Comparison of ENCODE assay signal across 33 mouse cellular contexts in genomic region chr5:150576832-150577231, GRCm38 (mm10). TPM values are rescaled to one million over a fixed set of nuclear protein-coding genes. Genes with fewer than 3 reads are reported as not detected.
A peak's percentile ranks its signal among the peaks of the same experiment; 100 is the strongest.
DNase-seq lines count a peak whose midpoint lies in the region; ATAC-seq and TF ChIP-seq lines count a peak whose summit lies in the region.
"Had no signal": no experiment of that assay in that cellular context is flagged by ENCODE, and none has a peak within 500 bp of the region (broad histone marks: within the 10 kb centered on the region; RNA-seq: fewer than 3 reads in every experiment).

No protein-coding gene starts in this region.

- H3K4me1 ChIP-seq in liver, embryonic 12.5 days = peaks cover 54% of the 10 kb centered on the region
- H3K4me1 ChIP-seq in liver, postnatal 0 days (ENCODE audit: insufficient read depth) = peaks cover 42% of the 10 kb centered on the region
- H3K4me1 ChIP-seq: embryonic facial prominence, embryonic 12.5 days; embryonic facial prominence, embryonic 15.5 days; heart, embryonic 10.5 days had no signal

- H3K36me3 ChIP-seq in liver, embryonic 12.5 days = peaks cover 31% of the 10 kb centered on the region
- H3K36me3 ChIP-seq in liver, postnatal 0 days (replicated peaks; ENCODE audit: insufficient read depth, low read length) = peaks cover 17% of the 10 kb centered on the region
- H3K36me3 ChIP-seq: embryonic facial prominence, embryonic 15.5 days had no signal

- no peaks in the 10 kb centered on the region for H3K27me3 ChIP-seq in liver, embryonic 12.5 days (replicated peaks)
- no peaks in the 10 kb centered on the region for H3K27me3 ChIP-seq in liver, postnatal 0 days (ENCODE audit: insufficient read depth, low read length)
- H3K27me3 ChIP-seq: embryonic facial prominence, embryonic 12.5 days; embryonic facial prominence, embryonic 15.5 days; heart, embryonic 13.5 days had no signal

- no peak overlapping the region for H3K4me2 ChIP-seq in liver, embryonic 12.5 days
- H3K4me2 ChIP-seq in liver, postnatal 0 days (ENCODE audit: low read depth, low read length) = no peak overlapping the region
- H3K4me2 ChIP-seq: embryonic facial prominence, embryonic 12.5 days; embryonic facial prominence, embryonic 15.5 days; heart, embryonic 13.5 days; hindbrain, embryonic 14.5 days had no signal

- H3K4me3 ChIP-seq in liver, embryonic 12.5 days = no peak overlapping the region
- H3K4me3 ChIP-seq in liver, postnatal 0 days (ENCODE audit: low read depth, low read length) = no peak overlapping the region
- H3K4me3 ChIP-seq: embryonic facial prominence, embryonic 12.5 days; embryonic facial prominence, embryonic 15.5 days; gastrocnemius, adult 2 months; heart, embryonic 10.5 days; heart, embryonic 13.5 days had no signal

- WGBS in liver, embryonic 12.5 days (ENCODE audit: insufficient replicate concordance) = 81% methylated on average over 11 of the region's 11 CpGs
- WGBS in liver, postnatal 0 days (ENCODE audit: insufficient replicate concordance) = 87% methylated on average over 11 of the region's 11 CpGs

- no peaks in the 10 kb centered on the region for H3K9me3 ChIP-seq in liver, embryonic 12.5 days (replicated peaks)
- no peaks in the 10 kb centered on the region for H3K9me3 ChIP-seq in liver, postnatal 0 days (ENCODE audit: low read length)
- H3K9me3 ChIP-seq: embryonic facial prominence, embryonic 12.5 days; embryonic facial prominence, embryonic 15.5 days; heart, embryonic 10.5 days; heart, embryonic 13.5 days had no signal

- no peak for ATAC-seq in liver, embryonic 12.5 days
- no peak for ATAC-seq in liver, postnatal 0 days
- ATAC-seq: activated CD4-positive, CD25-positive, alpha-beta regulatory T cell, adult 4 months; forebrain, embryonic 14.5 days; forebrain, postnatal 0 days; hindbrain, postnatal 0 days; inflammation-experienced regulatory T-cells, adult 6 months had no signal

- H3K27ac ChIP-seq in liver, embryonic 12.5 days = peak overlapping the region; percentile 94
- no peak overlapping the region for H3K27ac ChIP-seq in liver, postnatal 0 days (ENCODE audit: low read depth)
- H3K27ac ChIP-seq: embryonic facial prominence, embryonic 12.5 days; embryonic facial prominence, embryonic 15.5 days; gastrocnemius, adult 2 months; heart, embryonic 13.5 days; hindbrain, embryonic 14.5 days; hindbrain, postnatal 0 days had no signal

- TF ChIP-seq CTCF in liver, postnatal 0 days (IDR thresholded peaks at IDR 0.05; ENCODE audit: low read depth) = no peak

- peak; percentile 48 to 75 for DNase-seq in adrenal gland, adult (ENCODE audit: inconsistent age in 2 of 2, low spot score in 1 of 2)
- DNase-seq in adrenal gland, postnatal 4 days (ENCODE audit: low spot score in 2 of 2) = no peak
- DNase-seq in adrenal gland, postnatal 14 days = peak; percentile 56
- DNase-seq in adrenal gland, postnatal 10 days = no peak
- no peak for DNase-seq in liver, postnatal 0 days
- DNase-seq: cerebellum, adult 11 months; cerebellum, adult 2 months; cerebellum, adult 9-11 months; cerebellum, postnatal 25 days; forebrain, postnatal 0 days; gastrocnemius, adult 2 months; gastrocnemius, postnatal 14 days; heart, adult 18-20 months; heart, postnatal 14 days; heart, postnatal 4 days had no signal

- H3K9ac ChIP-seq in liver, embryonic 12.5 days = no peak overlapping the region
- H3K9ac ChIP-seq in liver, postnatal 0 days (replicated peaks) = no peak overlapping the region
- H3K9ac ChIP-seq: embryonic facial prominence, embryonic 12.5 days; embryonic facial prominence, embryonic 15.5 days; forebrain, postnatal 0 days; heart, embryonic 13.5 days; hindbrain, embryonic 14.5 days had no signal

- TF ChIP-seq EP300 in liver, postnatal 0 days (IDR thresholded peaks at IDR 0.05; ENCODE audit: low read depth) = no peak

RNA-seq across cellular contexts. Expression of gene N4bp2l1, which starts 20.2 kb away (rescaled TPM):
- 10 to 100 TPM; 45.1 to 50.1 TPM for total RNA-seq in adrenal gland, postnatal 4 days (2021)
- total RNA-seq in adrenal gland, postnatal 14 days (2021) = 42.5 and 47.1 TPM in 2 replicates
- 10 to 100 TPM; 40.2 to 50.2 TPM for total RNA-seq in adrenal gland, postnatal 10 days (2021)
- polyA plus RNA-seq in liver, embryonic 12.5 days (2016; fragmentation: Nextera tagmentation; extraction: Ambion mirVana) = 9.3 and 9.4 TPM in 2 replicates
- polyA plus RNA-seq in liver, postnatal 0 days (2015; fragmentation: Nextera tagmentation; extraction: Ambion mirVana) = 34.0 and 39.8 TPM in 2 replicates

RNA-seq across cellular contexts. Expression of gene Brca2, which starts 54.4 kb away (rescaled TPM):
- 10 to 100 TPM; 25.3 to 27.3 TPM for total RNA-seq in adrenal gland, postnatal 4 days (2021)
- 6.2 and 10.8 TPM in 2 replicates for total RNA-seq in adrenal gland, postnatal 14 days (2021)
- 10 to 100 TPM; 12.9 to 15.1 TPM for total RNA-seq in adrenal gland, postnatal 10 days (2021)
- 26.0 and 26.8 TPM in 2 replicates for polyA plus RNA-seq in liver, embryonic 12.5 days (2016; fragmentation: Nextera tagmentation; extraction: Ambion mirVana)
- polyA plus RNA-seq in liver, postnatal 0 days (2015; fragmentation: Nextera tagmentation; extraction: Ambion mirVana) = 11.8 and 12.6 TPM in 2 replicates

RNA-seq across cellular contexts. Expression of gene Zar1l, which starts 58.9 kb away (rescaled TPM):
- total RNA-seq in adrenal gland, postnatal 4 days (2021) = not detected
- not detected in 2 replicates for total RNA-seq in adrenal gland, postnatal 14 days (2021)
- total RNA-seq in adrenal gland, postnatal 10 days (2021) = not detected
- not detected in 2 replicates for polyA plus RNA-seq in liver, embryonic 12.5 days (2016; fragmentation: Nextera tagmentation; extraction: Ambion mirVana)
- polyA plus RNA-seq in liver, postnatal 0 days (2015; fragmentation: Nextera tagmentation; extraction: Ambion mirVana) = not detected in 2 replicates
- total RNA-seq: adrenal gland, postnatal 36 days; common myeloid progenitor, adult 5-6 weeks; ES-E14; gastrocnemius, adult 2 months; gastrocnemius, postnatal 14 days; gastrocnemius, postnatal 4 days; heart, adult 18-20 months; heart, postnatal 14 days; heart, postnatal 4 days; hindbrain, postnatal 0 days had no signal
- polyA plus RNA-seq: activated CD4-positive, CD25-positive, alpha-beta regulatory T cell, adult 4 months; cerebellum, adult 2 months; embryonic facial prominence, embryonic 12.5 days; embryonic facial prominence, embryonic 15.5 days; forebrain, embryonic 11.5 days; forebrain, embryonic 14.5 days; forebrain, postnatal 0 days; heart, embryonic 10.5 days; heart, embryonic 13.5 days; heart, embryonic 16.5 days; hindbrain, embryonic 11.5 days; hindbrain, embryonic 14.5 days; hindbrain, postnatal 0 days; inflammation-experienced regulatory T-cells, adult 6 months; intestine, embryonic 16.5 days had no signal

Comparison
In these comparisons a context has a peak if more than half of its experiments do, and no peak if none do; other contexts are left out.
1. DNase-seq: peak in adrenal gland, adult (2 of 2) and adrenal gland, postnatal 14 days (single experiment); none in adrenal gland, postnatal 4 days (0 of 2), adrenal gland, postnatal 10 days (single experiment) and liver, postnatal 0 days (single experiment).